Mouse (Mus musculus): Measurements from ENCODE around the gene Vps37b. TPM values are rescaled to one million over a fixed set of nuclear protein-coding genes. Genes with fewer than 3 reads are reported as not detected.

Vps37b gene
- polyA plus RNA-seq, 1 experiment: 12.6 TPM

DNA sequence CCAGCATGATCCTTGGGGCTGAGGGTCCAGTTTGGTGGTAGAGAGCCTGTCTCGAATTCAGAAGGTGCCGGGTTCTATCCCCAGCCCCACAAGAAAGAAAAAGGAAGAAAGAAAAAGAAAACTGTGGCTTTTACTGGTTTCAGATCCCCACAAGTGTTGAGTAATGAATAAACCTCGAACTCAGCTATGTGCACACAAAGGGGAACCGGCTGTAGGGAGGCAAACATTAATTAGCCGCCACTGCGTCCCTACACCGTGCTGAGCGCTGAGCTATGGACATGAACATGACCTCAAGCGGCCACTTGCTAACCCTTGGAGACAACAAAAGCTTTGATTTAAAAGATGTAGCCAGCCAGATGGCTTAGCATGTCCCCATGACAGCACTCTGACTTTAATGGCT, 6.9 kb downstream of the Vps37b start:
- H3K4me1 ChIP-seq (ENCODE audit: control insufficient read depth, insufficient read depth, low read length): peaks cover 14% of the 10 kb centered on the region
- H3K27ac ChIP-seq (ENCODE audit: insufficient read depth, low read length): no peak overlapping the region
- H3K4me3 ChIP-seq (ENCODE audit: insufficient read depth, low read length): no peak overlapping the region
- no peak for TF ChIP-seq CTCF (IDR thresholded peaks at IDR 0.05; ENCODE audit: borderline replicate concordance, insufficient read depth, low read length)
- TF ChIP-seq POLR2A (IDR thresholded peaks at IDR 0.05; ENCODE audit: low read depth, low read length): no peak

DNA sequence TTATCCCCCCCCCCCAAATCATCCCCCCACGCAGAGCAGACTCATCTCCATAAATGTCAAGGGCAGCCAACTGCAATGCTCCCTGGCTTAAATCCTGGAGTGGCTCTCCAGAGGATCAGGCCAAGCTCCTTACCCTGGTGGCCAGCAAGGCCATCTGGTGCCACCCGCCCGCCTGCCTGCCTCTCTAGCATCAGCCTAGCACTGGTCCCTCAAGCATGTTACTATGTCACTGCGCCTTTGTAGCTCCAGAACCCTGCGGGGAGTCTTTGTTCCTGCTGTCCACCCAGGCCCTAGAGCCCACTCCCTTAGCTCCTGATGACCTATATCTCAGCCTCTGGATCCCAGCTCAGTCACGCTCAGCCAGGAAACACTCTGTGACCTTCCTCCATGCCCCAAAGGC, 7.4 kb downstream of the Vps37b start:
- no peak overlapping the region for H3K4me3 ChIP-seq (ENCODE audit: insufficient read depth, low read length)
- peaks cover 12% of the 10 kb centered on the region for H3K4me1 ChIP-seq (ENCODE audit: control insufficient read depth, insufficient read depth, low read length)
- TF ChIP-seq POLR2A (IDR thresholded peaks at IDR 0.05; ENCODE audit: low read depth, low read length): no peak
- no peak for TF ChIP-seq CTCF (IDR thresholded peaks at IDR 0.05; ENCODE audit: borderline replicate concordance, insufficient read depth, low read length)
- H3K27ac ChIP-seq (ENCODE audit: insufficient read depth, low read length): no peak overlapping the region

DNA sequence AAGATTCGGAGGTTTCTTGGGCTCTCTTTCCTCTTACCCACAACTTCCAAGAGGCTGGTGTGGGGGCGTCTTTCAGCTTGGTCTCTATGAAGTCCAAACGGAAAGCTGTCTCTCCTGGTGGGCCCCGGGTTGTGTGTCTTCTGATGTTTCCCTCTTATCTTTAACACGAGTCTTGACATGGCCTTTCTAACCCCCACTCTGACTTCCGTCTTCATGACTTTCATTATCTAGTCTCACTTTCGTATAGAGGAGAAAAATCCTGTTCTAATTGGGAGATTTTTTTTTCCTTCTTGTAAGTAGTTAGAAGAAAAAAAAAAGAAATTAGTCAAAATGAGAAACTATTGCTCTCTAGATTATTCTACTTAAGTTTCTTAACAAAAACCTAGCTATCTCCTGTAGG, 9.7 kb downstream of the Vps37b start:
- no peak overlapping the region for H3K27ac ChIP-seq (ENCODE audit: insufficient read depth, low read length)
- H3K4me3 ChIP-seq (ENCODE audit: insufficient read depth, low read length): no peak overlapping the region
- H3K4me1 ChIP-seq (ENCODE audit: control insufficient read depth, insufficient read depth, low read length): no peaks in the 10 kb centered on the region; the same call in 1 of the 2 replicates
- TF ChIP-seq POLR2A (IDR thresholded peaks at IDR 0.05; ENCODE audit: low read depth, low read length): no peak
- no peak for TF ChIP-seq CTCF (IDR thresholded peaks at IDR 0.05; ENCODE audit: borderline replicate concordance, insufficient read depth, low read length)

DNA sequence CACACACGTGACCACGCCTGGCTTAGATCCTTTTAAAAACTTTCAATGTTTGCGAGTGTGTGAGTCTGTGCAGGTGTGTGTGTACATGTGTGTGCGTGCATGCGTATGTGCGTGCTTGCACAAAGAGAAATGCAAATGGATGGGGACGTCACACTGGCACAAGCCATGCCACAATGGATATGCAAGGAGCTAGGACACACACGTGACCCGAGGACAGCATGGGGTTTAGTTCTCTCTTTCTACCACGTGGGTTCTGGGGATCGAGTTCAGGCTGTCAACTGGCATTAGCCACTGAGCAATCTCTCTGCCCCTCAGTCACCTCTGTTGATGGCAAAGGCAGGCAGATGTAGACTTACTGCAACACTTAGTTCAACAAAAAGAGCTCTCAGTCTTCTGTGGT, 10.4 kb downstream of the Vps37b start:
- TF ChIP-seq CTCF (IDR thresholded peaks at IDR 0.05; ENCODE audit: borderline replicate concordance, insufficient read depth, low read length): no peak
- TF ChIP-seq POLR2A (IDR thresholded peaks at IDR 0.05; ENCODE audit: low read depth, low read length): no peak
- no peaks in the 10 kb centered on the region; the same call in 1 of the 2 replicates for H3K4me1 ChIP-seq (ENCODE audit: control insufficient read depth, insufficient read depth, low read length)
- no peak overlapping the region for H3K27ac ChIP-seq (ENCODE audit: insufficient read depth, low read length)
- no peak overlapping the region for H3K4me3 ChIP-seq (ENCODE audit: insufficient read depth, low read length)

DNA sequence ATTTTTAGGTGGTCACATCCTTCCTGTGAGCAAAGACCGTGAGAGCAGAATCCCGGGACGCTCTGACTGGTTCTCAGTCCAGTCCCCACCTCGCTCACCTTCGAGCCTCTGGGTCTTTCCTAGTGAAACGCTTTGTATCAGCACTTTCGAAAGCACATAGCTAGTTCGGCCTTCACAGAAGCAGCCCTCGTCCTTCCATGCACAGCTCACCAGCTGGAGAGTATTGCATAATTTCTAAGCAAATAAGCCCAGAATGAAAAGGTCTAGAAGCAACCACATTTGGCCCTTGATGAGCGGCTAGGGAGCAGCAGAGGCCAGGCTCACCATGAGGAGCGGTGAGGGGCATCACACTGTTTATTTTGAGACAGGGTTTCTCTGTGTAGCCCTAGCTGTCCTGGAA, 10.9 kb downstream of the Vps37b start:
- Histone ChIP-seq H3K27ac (ENCODE audit: insufficient read depth, low read length) (no peak overlapping the region), H3K4me1 (ENCODE audit: control insufficient read depth, insufficient read depth, low read length) (no peaks in the 10 kb centered on the region; the same call in 1 of the 2 replicates), H3K4me3 (ENCODE audit: insufficient read depth, low read length) (no peak overlapping the region)
- TF ChIP-seq CTCF (IDR thresholded peaks at IDR 0.05; ENCODE audit: borderline replicate concordance, insufficient read depth, low read length) (no peak), POLR2A (IDR thresholded peaks at IDR 0.05; ENCODE audit: low read depth, low read length) (no peak)

DNA sequence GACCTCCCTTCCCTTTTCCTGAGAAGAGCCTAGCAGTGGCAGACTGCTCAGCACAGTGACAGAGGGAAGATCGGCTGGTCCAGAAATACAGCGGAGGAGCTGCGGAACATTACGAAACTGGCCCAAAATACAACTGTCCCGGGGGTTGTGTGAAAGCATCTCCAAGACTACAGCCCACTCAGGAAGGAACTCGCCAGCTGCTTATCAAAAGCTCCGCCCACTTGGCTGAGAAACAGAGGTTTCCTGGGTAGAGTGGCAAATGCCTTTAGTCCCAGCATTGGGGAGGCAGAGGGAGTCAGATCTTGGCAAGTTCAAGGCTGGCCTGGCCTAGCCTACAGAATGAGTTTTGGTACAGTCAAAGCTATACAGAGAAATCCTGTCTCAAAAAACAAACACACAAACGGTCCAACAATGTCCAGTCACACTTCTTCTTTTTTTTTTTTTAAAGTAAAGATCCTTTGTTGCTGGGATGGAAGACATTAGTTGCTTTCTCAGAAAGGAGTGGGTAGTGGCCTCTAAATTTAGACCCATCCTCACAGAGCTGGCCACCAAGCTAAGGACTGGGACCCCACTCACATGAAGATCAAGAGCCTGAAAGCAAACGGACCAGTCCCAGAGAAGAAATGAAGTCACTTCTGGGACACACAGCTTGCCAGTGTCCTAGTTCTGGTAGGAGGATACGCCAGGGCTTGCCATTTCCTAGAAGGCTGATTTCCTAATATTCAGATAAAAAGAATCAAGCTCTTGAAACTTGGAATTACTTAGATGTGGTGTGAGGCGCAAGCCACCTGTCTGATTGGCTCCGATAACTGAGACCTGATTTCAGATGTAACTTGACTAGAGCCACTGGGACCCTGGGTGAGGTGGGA, 12.5 kb downstream of the Vps37b start:
- TF ChIP-seq POLR2A (IDR thresholded peaks at IDR 0.05; ENCODE audit: low read depth, low read length) (no peak), CTCF (IDR thresholded peaks at IDR 0.05; ENCODE audit: borderline replicate concordance, insufficient read depth, low read length) (no peak)
- Histone ChIP-seq H3K27ac (ENCODE audit: insufficient read depth, low read length) (no peak overlapping the region), H3K4me1 (ENCODE audit: control insufficient read depth, insufficient read depth, low read length) (peaks cover 2% of the 10 kb centered on the region), H3K4me3 (ENCODE audit: insufficient read depth, low read length) (no peak overlapping the region)

DNA sequence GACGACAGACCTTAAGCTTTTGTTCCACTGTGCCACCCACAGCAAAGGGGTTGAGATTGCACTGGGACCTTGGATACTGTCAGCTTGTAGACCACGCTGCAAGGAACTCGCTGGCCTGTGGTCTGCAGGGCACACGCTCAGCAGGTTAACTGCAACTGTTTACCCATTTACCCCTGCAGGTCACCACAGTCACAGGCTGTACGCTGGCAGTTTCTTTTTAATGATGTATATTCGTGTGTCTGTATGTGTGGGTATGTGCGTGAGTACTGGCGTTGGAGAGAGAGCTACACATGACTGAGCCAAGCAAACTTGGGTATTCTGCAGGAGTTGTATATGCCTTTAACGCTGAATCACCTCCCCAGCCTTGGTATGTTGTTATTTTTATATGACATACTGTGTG, 13.4 kb downstream of the Vps37b start:
- TF ChIP-seq CTCF (IDR thresholded peaks at IDR 0.05; ENCODE audit: borderline replicate concordance, insufficient read depth, low read length) (no peak), POLR2A (IDR thresholded peaks at IDR 0.05; ENCODE audit: low read depth, low read length) (no peak)
- peaks cover 4% of the 10 kb centered on the region for H3K4me1 ChIP-seq (ENCODE audit: control insufficient read depth, insufficient read depth, low read length)
- H3K4me3 ChIP-seq (ENCODE audit: insufficient read depth, low read length): no peak overlapping the region
- no peak overlapping the region for H3K27ac ChIP-seq (ENCODE audit: insufficient read depth, low read length)

DNA sequence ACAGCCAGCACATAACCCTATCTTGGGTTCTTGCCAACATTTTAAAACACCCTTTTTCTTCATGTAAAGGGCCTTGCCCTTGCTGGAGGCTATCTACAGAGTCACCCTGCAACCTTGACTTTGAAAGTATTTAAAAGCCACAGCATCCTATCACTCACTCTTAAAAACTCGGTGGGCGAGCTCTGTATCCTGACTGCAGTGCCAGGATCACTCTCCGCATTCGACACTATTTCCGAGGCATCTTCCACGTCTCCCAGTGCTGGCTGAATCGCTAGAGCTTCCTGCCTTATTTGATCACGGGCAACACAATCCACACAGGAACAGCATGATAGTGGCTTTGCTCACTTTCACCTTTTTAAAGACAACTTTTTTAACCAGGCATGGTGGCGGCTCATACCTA, 14.1 kb downstream of the Vps37b start:
- no peak overlapping the region for H3K4me3 ChIP-seq (ENCODE audit: insufficient read depth, low read length)
- H3K27ac ChIP-seq (ENCODE audit: insufficient read depth, low read length): no peak overlapping the region
- TF ChIP-seq CTCF (IDR thresholded peaks at IDR 0.05; ENCODE audit: borderline replicate concordance, insufficient read depth, low read length): no peak
- no peak for TF ChIP-seq POLR2A (IDR thresholded peaks at IDR 0.05; ENCODE audit: low read depth, low read length)
- peaks cover 4% of the 10 kb centered on the region for H3K4me1 ChIP-seq (ENCODE audit: control insufficient read depth, insufficient read depth, low read length)

DNA sequence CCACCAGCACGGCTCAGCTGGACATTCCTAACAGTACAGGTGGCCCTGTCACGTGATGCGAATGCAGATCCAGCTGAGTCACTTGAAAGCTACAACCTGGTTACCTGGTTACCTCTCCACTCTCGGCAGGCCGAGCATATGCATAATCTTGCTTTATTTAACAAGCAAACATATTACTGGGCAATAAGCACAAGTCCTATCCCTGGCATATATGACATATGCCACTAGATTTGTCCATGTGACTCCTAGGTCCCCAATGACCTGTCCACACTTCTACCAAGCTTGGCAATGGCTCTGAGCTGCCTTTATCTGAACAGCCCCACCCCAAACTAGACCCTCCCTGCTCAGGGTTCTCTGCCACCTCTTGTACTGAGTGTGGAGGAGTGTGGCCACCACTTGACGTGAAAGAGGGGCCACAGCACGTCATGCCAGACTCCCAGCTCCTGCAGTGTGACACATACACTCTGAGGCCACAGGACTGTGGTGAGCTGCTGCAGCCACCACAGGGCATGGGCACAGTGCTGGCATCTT, 15.7 kb downstream of the Vps37b start:
- TF ChIP-seq CTCF (IDR thresholded peaks at IDR 0.05; ENCODE audit: borderline replicate concordance, insufficient read depth, low read length): no peak
- TF ChIP-seq POLR2A (IDR thresholded peaks at IDR 0.05; ENCODE audit: low read depth, low read length): no peak
- H3K4me3 ChIP-seq (ENCODE audit: insufficient read depth, low read length): no peak overlapping the region
- peaks cover 6% of the 10 kb centered on the region for H3K4me1 ChIP-seq (ENCODE audit: control insufficient read depth, insufficient read depth, low read length)
- H3K27ac ChIP-seq (ENCODE audit: insufficient read depth, low read length): no peak overlapping the region

DNA sequence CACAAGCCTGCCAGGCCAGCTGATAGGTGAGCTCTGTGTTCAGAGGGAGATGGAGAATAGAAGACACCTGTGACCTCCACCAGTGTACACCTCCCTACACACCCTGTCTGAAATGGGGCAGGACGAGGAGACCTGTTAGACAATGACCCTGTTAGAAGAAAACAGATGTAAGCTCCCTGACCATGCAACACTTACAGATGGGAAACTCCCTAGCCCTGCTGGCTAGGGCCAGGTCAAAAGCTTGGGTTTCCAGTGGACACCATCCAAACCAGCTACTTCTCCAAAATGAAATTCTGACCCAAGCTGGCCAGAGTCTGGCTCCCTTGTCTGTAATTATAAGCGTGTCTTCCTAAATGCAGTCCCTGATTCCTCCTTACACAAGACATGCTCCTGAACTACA, 16.3 kb downstream of the Vps37b start:
- Histone ChIP-seq H3K4me1 (ENCODE audit: control insufficient read depth, insufficient read depth, low read length) (peaks cover 6% of the 10 kb centered on the region), H3K4me3 (ENCODE audit: insufficient read depth, low read length) (no peak overlapping the region), H3K27ac (ENCODE audit: insufficient read depth, low read length) (no peak overlapping the region)
- TF ChIP-seq POLR2A (IDR thresholded peaks at IDR 0.05; ENCODE audit: low read depth, low read length): no peak
- TF ChIP-seq CTCF (IDR thresholded peaks at IDR 0.05; ENCODE audit: borderline replicate concordance, insufficient read depth, low read length): no peak

Measured in embryonic fibroblast, embryonic 13.5 days (primary cell).